Mouse (Mus musculus) CD4-positive naive resting alpha-beta T cell, adult 57 days (primary cell): ENCODE results near the gene Ncaph. TPM values are rescaled to one million over a fixed set of nuclear protein-coding genes. Genes with fewer than 3 reads are reported as not detected.

ENCODE experiments used
- total RNA-seq: library from RNA; stranded (reverse); gene quantifications from one replicate; pipeline ENCODE4 v1.2.4, GENCODE M21; 2023

Gene Ncaph
- 4.5 TPM for total RNA-seq

DNA sequence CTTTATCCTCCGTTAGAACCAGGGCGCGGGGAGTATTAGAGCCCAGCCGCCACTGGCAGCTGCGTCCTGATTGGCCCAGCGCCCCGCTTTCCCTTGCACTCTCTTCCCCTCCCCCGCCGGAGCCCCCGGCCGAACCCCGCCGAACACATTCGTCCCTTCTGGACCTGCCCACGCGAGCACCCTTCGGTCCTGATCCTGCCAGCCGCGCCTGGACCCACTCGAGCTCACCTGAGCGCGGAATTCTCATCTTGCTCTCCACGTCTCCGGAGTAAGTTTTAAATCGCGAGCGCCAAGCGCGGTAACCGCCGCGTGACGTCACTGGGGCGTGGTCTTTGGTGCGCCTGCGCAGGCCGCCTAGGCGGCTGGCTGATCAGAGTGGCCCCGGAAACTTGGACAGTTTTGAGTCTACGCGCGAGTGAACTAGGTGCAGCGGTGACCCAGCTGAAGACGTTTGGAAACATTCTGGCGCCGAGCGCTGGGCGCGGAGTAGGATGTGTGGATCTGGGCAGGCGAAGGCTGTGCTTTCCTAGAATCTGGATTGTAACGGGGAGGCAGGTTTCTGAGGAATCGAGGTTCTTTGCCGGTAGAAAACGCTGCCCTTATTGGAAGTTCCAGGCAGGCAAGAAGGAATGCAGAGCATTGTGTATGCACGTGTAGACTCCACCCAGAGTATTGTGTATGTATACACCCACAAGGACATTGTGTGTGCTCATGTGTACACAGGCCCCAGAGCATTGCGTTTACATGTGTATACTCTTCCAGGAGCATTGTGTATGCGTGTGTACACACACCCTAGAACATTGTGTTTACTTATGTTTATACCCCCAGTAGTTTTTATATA lies at the start of gene Ncaph:
Gene Ncaph, minus strand, starts transcription at position 334 of the 841 bp plus-strand sequence.

DNA sequence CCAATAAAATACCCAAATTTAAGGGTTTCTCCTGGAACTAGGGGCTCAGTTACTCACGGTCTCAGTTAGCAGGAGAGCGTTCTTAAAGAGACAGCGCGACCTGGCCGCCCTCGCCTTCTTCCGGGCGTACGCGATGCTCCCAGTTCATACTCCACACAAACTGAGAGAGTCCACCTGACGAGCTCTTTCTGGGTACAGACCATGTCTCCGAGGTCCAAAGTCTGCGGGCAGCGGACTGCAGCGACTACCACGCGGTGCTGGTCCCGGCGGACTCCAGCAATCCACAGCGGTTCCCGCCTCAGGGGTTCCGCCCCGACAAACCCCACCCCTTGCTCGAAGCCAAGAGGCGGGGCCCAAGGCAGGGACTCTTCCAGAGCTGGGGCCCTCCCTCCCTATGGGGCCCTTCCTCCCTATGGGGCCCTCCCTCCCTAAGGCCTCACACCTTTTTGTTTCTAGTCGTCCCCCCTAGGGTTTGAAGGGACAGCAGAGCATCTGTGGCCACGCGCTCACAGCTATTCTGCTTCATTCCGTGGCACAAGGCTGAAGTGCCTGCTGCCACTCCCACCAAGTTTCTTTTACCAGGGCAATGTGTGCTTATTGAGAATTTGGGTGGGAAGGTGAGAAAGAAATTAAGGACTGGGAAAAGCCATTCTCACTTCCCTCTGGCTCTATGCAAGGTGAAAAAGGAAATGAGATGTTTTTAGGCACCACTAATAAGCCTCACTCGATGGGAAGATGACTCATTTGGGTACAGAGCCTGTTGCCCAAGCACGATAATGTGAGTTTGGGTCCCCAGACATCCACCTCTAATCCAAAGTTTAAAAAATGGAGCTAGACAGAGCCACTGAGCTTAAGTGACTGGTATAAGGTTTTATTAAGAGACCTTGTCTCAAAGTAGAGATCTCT lies 9.7 kb upstream of the Ncaph start, which contains the start of gene Itpripl1:
Gene Itpripl1, minus strand, starts transcription at position 285 of the 906 bp plus-strand sequence.

DNA sequence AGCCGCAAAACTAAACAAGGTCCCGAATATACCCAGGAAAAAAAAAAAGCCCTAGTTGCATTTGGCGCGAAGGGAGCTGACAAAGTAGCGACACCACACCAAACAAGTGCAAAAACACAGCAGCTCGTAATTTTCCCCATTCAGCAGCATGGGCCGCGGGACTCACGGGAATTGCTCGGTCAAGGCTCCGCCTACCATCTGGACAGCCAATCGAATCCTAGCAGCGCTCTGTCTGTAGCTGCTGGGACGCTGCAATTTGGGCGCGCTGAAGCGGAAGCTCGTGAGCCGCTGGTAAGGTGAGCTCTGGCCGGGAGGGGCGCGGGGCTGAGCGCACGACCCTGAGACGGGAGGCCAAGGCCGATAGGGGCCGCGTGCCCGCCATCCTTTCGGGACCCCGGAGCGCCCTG lies 63.3 kb downstream of the Ncaph start, which contains the start of gene Blvra:
Gene Blvra, plus strand, starts transcription at position 231 of the 407 bp plus-strand sequence.

Other genes starting within 250 kb of the Ncaph start
- 58.5 TPM for gene Sppl2a, start 200.7 kb downstream of the Ncaph start, total RNA-seq
- 31.8 TPM for gene Ap4e1, start 125.2 kb downstream of the Ncaph start, total RNA-seq
- gene Blvra, start 63.3 kb downstream of the Ncaph start, total RNA-seq: 14.7 TPM
- 18.2 TPM for gene Itpripl1, start 9.5 kb upstream of the Ncaph start, total RNA-seq
- gene 1810024B03Rik, start 74.3 kb upstream of the Ncaph start, total RNA-seq: 1.6 TPM
- 166 TPM for gene Snrnp200, start 74.4 kb upstream of the Ncaph start, total RNA-seq
- 45.4 TPM for gene Ciao1, start 113.9 kb upstream of the Ncaph start, total RNA-seq
- 51.3 TPM for gene Tmem127, start 114.0 kb upstream of the Ncaph start, total RNA-seq
- 67.7 TPM for gene Stard7, start 136.3 kb upstream of the Ncaph start, total RNA-seq
- 298 TPM for gene Dusp2, start 202.2 kb upstream of the Ncaph start, total RNA-seq
- 0.80 TPM for gene Astl, start 204.7 kb upstream of the Ncaph start, total RNA-seq
- gene Adra2b, start 229.3 kb upstream of the Ncaph start, total RNA-seq: 0.24 TPM